Mouse (Mus musculus) cerebellum, adult 9-11 months (tissue): ENCODE measurements around the gene Slc45a1.

Experiments used
- DNase-seq: peaks from one replicate; pipeline ENCODE4 v3.0.0; 2022

Gene Slc45a1

DNA sequence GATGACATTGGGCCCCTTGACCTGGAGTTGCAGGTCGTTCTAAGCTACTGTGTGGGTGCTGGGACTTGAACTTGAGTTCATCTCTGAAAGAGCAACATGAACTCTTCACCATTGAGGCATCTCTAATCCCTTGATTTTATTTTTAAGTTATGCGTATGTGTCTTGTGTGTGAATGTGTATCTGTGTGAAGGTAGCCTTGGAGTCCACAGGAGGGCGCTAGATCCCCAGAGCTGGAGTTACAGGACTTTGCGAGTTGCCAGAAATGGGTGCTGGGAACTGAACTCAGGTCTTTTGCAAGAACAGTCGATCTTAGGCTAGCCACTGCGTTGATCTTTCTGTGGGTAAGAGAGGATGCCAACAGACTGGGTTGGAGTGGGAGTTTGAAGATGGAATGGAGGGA is 4.5 kb upstream of the Slc45a1 start:
- no peak for DNase-seq

DNA sequence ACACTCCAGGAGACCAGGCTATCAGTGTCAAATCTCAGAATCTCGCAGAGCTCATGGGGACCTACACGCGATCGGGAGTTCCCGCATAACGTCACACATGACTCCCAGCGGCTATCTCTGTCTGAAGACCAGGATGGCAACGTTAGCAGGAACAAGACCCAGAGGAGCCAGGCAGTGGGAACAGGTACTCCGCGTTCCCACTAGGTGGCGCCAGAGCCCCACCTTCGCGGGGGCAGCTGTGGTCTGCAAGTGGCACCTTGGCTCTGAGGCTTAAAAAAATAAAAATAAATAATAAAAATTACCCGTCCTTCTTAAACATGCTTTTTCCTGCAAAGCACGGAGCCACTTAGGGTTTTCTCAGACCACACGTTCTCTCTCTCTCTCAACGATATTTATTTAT is 4.0 kb upstream of the Slc45a1 start:
- DNase-seq = peak; percentile 84

DNA sequence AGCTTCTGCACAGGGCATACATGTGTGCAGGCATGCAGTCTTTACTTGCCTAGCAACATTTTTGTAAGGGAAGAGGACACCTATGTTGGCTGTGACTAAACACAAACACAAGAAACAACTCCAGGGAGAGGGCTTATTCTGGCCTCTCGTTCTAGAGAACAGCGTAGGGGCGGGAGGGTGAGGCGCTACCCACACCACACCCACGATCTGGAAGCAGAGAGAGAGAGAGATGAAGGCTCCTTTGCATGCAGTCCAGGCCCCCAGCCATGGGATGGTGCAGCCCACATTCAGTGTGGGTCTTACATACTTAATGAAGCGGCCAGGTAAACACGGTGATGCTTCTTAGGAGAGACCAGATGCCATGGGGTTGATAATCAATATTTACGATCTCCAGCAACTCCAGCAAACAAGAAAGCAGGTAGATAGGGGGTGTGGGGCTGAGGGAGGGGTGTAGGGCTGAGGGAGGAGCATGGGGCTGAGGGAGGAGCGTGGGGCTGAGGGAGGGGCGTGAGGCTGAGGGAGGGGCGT is 1.2 kb upstream of the Slc45a1 start:
- no peak for DNase-seq

DNA sequence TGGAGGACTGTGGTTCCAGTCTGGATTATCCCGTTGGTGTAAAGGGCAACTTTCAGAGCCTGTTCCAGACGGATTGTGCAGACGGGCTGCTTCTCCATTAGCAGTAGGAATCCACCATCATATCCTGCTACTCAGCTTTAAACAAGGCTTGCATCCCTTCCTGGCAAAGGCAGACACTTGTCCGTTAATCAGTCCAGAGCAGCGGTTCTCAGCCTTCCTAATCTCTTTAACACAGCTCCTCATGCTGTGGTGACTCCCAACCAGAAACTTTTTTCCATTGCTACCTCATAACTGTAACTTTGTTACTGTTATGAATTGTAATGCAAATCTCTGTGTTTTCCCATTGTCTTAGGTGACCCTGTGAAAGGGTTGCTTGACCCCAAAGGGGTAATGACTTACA is 2.6 kb downstream of the Slc45a1 start:
- no peak for DNase-seq

DNA sequence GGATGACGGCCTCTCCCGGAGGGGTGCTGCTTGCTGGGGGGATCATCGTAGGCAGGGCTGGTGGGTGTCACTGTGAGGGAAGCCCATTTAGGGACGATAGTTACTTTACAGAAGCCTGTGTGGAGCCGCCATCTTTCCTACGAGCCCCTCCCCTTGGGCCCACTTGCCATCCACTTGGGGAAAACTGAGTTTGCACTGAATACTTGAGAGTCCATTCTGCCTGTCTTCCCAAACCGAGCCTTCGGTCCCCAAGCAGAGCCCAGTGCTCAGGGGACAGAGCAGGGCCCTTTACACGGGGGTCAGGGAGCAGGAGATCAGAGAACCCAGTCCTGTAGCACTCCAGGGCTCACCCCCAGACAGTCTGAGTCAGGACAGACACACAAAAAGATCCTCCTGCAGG is 7.7 kb downstream of the Slc45a1 start:
- DNase-seq = no peak

DNA sequence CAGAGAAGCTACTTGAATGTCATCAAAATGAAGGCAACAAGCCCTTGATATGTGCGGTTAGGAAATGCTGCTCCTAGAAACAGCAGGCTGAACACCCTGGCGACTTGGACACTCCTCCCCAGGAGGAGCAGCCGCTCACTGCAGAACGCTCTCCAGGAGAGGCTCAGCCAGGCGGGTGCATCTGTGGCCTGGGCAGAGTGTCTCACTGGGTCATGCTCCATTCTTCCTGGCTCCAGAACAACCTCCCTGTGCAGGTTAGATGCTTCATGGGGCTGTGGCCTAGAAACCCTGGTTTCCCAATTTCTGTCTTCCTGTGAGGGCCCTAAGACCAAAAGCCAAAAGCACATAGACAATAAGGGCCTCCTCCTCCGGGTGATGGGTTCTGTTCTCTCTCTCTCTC is 15.3 kb downstream of the Slc45a1 start:
- peak; percentile 70 for DNase-seq

DNA sequence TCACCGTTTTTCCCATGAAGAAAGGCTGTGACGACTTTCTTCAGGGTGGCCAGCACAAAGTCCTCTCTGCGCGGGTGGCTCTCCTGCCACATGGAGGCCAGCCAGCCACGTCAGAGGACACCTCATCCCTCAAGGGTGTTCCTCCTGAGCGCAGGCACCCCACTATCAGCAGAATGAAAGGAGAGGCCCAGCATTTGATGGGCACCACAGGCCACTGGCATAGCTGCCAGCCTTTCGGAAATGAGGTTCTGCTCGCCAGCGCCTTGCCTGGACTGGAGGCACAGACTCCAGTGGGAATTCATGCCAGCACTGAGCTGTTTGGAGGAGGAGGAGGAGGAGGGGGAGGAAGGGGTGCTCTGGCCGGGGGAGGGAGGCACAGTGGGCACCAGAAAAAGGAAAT is 16.4 kb downstream of the Slc45a1 start:
- peak; percentile 91 for DNase-seq

DNA sequence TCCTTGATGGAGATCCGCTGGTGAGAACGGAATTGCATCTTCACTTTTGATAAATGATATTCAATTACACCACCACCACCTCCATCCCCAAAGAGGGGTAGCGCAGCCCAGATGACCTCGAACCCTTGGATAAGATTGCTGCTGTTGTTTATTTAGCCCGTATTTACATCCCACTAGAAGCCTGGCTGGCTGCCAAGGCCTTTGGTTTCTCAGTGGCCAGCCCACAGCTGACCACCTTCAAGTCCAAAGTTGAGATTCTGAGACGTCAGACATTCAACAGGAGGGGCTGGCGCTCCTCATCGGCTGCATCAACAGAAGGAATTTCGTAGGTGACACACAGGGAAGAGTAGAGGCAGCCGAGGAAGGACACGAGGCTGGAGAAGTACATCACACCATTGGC is 22.7 kb downstream of the Slc45a1 start:
- DNase-seq = no peak

DNA sequence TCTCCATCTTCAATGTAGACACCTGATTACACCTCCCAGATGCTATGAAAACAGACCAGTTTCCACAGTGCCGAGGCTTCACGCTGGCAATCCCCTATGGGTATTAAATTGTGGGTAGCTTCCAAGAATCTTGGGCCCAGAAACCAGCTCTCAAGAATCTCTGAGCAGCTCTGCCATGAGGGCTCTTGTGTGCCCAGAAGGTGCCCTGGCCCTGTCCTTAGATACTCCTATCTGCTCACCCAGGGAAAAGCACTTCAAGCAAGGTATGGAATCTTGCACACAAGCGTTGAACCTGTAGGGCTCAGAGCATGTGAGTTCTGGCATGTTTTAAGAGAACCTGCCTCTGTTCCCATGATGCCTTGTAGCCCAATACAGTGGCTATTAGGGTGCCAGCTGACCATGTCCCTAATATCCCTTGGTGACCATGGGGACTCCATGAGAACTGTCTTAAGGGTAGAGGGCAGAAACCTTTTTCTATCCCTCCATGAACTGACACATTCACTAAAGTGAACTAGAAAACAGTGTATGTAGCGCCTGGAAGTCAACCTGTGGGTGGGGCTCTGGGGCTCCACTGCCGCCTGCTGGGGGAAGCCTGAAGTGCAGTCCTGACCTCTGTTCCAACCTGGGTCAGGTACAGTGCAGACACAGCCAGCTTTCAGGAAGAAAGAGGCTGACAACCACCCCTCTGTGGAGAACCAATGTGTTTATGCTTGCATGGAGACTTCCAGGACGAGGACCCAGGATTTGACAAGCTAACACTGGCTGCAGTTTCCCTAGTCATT is 25.8 kb downstream of the Slc45a1 start:
- DNase-seq = peak; percentile 59

DNA sequence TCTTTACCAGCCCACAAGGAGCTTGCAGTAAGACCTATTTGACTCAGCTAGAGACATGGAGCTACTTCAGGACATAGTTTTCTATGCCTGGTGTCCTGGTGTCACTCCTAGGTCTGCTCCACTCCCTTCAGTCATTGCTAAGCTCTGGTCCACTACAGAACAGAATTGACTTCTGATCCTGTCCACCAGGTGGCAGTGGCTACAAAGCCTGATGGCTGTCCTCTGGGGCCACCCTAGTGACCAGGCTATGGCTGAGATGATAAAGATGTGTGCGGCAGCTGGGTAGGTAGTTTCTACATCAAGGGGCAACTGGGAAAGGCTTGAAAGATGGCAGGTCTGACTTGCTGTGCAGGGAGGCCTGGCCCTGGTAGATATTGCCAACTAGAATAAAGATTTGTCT is 26.5 kb downstream of the Slc45a1 start:
- peak; percentile 79 for DNase-seq

DNA sequence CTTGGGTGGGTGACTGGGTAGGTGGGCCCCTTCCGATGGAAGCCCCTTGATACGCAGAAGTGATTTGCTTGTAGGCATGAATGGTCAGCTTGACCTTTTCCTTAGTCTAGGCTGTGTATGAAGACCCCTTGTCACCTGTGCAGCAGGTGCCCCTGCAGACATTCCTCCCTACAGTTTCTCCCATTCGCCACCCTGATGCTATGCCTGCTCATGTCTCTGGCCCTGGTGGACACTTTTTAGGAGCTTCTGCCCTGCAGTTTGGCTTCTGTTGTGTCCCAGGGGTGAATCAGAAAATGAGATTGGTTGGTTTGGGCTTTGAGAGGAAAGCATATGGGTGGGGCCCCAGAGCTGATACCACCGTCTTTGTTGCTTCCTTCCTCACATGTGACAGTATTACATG is 27.0 kb downstream of the Slc45a1 start:
- no peak for DNase-seq

DNA sequence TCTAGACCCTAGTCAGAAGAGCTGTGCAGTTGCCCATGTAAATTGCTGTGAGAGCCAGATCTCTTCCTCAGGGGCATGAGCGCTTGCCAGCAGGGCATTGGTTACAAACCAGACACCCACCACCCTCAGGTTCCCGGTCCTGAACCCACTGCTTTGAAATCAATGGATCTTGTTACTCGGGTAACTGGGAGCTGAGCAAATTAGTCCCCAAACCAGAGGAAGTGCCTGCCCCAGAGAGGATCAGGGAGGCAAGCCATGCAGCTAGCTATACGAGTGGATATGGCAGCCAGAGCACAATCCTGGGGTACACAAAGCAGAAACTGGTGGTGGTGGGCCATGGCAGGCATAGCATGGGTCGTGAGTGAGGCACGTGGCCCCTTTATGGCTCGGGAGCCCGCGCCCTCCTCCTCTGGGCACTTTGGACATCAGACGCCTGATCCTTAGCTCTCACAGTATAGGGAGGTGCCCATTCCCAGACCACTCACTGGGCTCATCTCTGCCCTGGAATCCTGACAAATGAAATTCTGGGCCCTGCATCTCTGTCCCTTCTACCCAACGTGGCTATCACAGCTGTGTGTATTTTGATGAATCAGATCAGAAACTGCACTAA is 27.7 kb downstream of the Slc45a1 start:
- DNase-seq = no peak

DNA sequence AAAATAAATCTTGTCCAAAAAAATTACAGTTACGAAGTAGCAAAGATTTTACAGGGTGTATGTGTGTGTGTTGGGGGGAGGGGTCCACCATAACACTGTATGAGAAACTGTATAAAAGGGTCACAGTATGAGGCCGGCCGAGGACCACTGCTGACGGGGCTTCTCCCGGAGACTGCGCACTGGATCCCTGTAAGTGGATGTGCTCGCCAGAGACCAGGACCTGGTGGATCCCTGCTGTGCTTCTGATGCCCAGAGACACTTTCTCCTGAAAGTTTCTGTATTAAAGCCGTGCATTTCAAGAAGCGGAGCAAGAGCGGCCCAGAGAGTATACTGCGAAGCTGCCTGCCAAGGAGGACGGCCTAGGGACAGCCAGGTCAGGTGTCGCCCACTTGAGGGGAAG is 29.3 kb downstream of the Slc45a1 start:
- no peak for DNase-seq

DNA sequence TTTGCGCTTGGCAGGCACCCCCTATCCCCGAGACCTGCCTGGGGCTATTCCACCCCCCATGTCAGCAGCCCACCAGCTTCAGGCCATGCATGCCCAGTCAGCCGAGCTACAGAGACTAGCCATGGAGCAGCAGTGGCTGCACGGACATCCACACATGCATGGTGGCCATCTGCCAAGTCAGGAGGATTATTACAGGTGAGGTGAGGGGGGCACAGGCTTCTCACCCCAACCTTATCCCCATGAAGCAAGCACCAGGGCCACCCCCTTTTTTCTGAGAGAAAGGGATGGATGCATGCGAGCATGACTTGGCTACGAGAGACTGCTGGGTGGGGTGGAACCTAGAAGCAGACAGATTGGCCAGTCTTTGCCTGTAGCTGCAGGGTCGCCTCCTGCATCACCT is 33.0 kb downstream of the Slc45a1 start:
- DNase-seq = no peak

DNA sequence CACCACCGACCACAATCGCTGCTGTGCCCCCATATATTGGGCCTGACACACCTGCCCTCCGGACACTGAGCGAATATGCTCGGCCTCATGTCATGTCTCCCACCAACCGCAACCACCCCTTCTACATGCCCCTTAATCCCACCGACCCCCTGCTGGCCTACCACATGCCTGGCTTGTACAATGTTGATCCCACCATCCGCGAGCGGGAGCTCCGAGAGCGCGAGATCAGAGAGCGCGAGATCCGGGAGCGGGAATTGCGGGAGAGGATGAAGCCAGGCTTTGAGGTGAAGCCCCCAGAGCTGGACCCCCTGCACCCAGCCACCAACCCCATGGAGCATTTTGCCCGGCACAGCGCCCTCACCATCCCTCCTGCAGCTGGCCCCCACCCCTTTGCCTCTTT is 35.1 kb downstream of the Slc45a1 start:
- DNase-seq = no peak

DNA sequence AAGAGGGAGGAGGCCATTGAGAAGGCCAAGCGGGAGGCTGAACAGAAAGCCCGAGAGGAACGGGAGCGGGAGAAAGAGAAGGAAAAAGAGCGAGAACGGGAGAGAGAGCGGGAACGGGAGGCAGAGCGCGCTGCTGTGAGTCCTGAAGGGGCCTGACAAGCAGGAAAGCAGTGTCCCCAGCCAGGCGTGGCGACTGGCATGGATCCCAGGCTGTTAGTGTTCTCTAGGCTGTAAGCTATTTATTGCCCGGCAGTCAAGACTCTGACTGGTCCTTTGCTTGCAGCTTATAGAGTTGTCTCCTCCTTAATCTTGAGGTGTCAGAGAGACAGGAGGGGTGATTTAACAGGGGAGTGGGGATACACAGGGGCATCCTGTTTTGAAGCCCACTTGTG is 35.9 kb downstream of the Slc45a1 start:
- DNase-seq = no peak

DNA sequence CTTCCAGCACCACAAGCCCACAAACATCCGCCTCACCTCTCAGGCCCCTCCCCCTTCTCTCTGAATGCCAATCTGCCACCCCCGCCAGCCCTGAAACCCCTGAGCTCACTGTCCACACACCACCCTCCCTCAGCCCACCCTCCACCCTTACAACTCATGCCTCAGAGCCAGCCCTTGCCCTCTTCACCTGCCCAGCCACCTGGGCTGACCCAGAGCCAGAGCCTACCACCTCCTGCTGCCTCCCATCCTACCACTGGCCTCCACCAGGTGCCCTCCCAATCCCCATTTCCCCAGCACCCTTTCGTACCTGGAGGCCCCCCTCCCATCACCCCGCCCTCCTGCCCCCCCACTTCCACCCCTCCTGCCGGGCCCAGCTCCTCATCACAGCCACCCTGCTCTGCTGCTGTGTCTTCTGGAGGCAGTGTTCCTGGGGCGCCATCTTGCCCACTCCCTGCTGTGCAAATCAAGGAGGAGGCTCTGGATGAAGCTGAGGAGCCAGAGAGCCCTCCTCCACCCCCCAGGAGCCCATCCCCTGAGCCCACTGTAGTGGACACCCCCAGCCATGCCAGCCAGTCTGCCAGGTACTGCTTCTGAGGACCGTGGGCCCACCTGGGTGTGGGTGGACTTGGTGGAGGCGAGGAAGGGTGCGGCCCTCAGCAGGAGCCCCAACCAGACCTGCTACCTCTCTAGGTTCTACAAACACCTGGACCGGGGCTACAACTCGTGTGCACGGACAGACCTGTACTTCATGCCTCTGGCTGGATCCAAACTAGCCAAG is 36.5 kb downstream of the Slc45a1 start:
- DNase-seq = no peak

DNA sequence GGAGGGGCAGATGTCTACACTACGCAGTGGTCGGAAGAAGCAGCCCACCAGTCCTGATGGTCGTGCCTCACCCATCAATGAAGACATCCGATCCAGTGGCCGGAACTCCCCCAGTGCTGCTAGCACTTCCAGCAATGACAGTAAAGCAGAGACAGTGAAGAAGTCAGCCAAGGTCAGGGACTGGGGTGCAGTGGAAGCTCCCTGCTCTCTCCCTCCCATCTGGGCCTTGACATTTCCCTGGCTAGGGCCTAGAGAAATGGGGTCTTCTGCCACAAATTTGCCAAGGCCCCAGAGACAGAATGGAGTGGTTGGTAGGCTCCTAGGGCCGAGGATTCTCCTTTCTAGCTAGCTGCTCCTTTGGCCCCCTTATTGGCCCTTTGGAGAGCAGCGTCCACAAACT is 38.3 kb downstream of the Slc45a1 start:
- DNase-seq = no peak

DNA sequence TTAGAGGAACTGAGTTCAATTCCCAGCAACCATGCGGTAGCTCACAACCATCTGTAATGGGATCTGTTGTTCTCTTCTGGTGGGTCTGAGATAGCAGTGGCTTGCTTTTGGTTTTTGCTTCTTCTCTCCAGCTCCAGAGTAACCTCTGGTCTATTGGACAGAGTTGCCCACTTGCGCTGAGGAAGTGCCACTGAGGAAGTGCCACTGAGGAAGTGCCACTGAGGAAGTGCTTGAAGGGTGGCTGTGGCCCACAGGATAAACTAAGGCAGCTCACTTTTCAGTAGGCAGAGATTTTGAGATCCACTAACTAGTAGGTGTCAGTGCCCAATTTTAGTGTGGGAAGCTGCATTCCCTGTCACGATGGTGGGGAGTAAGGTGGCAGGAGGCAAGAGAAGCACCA is 43.3 kb downstream of the Slc45a1 start:
- no peak for DNase-seq

DNA sequence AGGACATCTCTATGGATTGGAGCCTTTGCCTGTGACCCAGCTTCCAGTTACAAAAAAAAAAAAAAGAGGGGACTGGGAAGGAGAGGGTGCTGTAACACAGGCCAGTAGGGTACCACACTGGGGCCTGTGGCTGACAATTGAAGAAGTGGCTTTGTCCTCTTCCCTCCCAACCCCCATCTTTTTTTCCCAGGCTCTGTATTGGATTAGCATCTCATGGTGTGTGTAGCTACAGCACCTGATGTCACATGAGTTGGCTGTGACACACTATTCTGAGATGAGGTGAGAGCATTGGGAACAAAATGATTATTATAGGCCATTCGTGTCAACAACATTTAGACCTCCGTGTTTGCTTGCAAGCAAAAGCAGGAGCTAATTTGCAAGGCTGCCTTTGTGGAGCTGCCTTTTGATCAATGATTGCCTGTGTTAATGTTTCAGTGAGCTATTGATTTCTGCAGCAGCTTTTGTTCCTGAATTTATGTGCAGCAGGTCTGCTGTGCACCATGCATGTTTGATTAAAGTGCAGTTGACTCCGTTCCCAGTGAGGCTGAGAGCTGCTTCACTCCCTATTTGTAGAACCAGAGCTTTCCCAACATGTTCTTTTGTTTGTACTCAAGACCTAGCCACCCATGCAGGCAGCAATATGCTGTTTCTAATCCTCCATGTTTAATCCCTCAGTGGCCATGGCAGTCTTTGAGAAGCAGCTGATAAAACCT is 45.4 kb downstream of the Slc45a1 start:
- no peak for DNase-seq

DNA sequence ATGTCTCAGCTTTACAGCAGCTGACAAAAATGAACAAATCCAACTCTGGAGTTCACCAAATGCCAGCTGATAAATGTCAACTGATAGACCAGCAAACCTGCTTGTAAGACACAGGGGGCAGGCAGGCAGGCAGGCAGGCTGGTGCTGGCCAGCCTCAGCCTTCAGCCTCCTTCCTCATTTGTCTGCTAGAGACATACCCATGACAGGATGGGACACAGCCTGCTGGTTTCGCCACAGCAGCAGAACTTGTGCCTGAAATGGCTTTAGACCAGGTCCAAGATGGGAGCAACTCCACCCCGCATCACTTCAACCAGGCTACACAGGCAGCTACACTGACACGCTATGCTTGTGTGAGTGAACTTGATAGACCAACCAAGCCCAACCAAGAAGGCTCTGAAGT is 46.2 kb downstream of the Slc45a1 start:
- DNase-seq = no peak

DNA sequence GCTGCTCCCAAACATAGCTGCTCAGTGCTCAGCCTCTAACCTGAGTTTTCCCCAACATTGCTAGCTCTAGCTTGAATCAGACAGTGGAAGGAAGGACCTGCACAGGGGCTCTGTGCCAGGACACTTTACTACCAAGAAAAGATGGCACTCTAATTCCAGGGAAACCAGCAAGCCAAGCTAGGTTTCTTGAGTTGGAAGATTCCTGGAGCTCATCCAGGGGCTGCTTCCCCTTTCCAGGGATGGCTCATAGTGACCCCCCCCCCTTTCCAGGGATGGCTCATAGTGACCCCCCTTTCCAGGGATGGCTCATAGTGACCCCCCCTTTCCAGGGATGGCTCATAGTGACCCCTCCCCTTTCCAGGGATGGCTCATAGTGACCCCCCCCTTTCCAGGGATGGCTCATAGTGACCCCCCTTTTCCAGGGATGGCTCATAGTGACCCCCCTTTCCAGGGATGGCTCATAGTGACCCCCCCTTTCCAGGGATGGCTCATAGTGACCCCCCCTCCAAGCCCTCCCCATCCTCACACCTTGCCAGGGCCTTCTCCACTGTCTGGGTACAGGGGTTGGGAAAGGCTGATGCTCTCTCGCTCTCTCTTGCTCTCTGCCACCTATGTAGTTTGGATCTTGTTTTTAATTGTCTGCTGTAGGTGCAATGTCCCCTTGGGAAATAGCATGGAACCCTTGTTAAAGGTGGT is 48.5 kb downstream of the Slc45a1 start:
- DNase-seq = no peak

DNA sequence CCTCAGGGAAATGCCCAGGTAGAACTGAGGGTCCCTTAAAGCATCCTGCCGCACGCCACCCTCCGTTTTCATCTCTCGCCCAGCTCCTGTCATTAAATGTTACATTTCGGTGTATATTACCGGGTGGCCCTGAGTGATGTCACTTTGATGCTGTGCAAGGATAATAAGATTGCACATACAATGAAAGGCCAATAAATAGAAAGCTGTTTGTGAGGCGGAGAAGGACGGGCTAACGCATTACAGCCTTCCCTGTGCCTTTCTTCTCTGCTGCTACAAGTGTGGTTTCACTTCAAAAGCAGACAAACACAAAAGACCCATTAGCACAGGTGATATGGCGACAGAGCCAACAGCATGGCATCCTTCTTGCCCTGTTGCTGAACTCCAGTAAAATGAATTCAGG is 50.5 kb downstream of the Slc45a1 start:
- DNase-seq = no peak
